Mouse (Mus musculus): ENCODE measurements around the gene Zfp637. TPM values are rescaled to one million over a fixed set of nuclear protein-coding genes. Genes with fewer than 3 reads are reported as not detected.
"Not testable (repeated sequence)": the region's sequence is repeated elsewhere in the genome, so short reads cannot be mapped to it uniquely, and the experiment has no call there.

Zfp637 gene
- total RNA-seq, 1 experiment from 2014 or later = 15.5 TPM

- no peak for ATAC-seq (ENCODE audit: extremely low read depth, insufficient number of reproducible peaks, low FRiP score, poor library complexity, severe bottlenecking)
Observed at GRCm38 (mm10) chr6:117862465-117862864, 21.5 kb downstream of the Zfp637 start.

DNA sequence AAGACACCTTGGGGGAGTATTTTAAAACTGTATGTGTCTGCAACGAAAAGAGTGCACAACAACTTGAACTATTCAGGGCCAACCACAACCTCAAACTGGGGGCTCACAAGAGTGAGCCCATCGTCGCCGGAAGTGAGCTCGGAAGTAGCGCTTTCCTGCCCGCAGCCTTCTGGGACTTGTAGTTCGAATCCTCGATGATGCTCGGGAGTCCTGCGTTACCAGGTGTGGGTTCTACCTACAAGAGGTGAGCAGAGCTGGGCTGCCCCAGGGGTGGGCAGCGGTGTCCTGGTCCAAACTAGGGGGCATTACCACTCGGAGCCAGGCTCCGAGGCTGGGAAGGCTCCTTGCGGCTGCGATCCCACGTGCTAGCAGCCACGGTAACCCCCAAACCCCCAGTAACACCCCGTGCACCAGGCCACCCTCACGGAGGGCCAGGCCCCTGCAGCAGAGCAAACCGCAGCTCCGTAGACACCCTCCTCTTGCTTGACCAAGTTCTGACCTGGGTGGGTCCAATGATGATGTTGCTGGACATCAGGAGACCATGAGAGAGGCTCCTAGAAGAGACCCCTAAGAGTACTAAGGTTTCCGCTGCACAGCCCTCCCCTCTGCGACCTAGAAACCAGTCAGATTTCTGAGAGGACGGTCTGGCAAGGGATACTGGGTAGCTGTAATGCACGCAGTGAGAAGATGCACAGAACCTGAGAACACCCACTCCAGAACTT is 22.1 kb downstream of the Zfp637 start:
- peak; percentile 77 for ATAC-seq (ENCODE audit: extremely low read depth, insufficient number of reproducible peaks, low FRiP score, poor library complexity, severe bottlenecking)

- no peak for ATAC-seq (ENCODE audit: extremely low read depth, insufficient number of reproducible peaks, low FRiP score, poor library complexity, severe bottlenecking)
Observed at GRCm38 (mm10) chr6:117863751-117864150, 22.8 kb downstream of the Zfp637 start.

DNA sequence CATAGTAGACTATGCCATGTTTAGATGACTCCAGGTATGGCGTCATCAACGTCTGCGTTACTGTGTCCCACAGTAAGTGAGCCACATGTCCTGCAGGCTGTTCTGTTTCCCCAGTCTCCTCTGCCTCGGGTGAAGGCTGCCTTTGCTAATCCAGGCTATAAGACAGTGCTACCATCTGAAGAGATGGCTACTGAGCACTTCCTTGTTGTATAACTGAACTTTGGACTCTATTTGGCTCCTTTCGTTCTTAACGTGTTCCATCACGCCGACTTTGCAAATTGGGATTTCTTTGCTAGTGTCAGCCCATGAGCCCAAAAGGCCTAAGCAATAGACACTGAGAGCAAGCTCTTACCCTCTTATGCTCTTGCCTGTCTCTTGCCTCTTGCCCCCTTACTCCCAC is 27.2 kb downstream of the Zfp637 start:
- no peak for ATAC-seq (ENCODE audit: extremely low read depth, insufficient number of reproducible peaks, low FRiP score, poor library complexity, severe bottlenecking)

- ATAC-seq (ENCODE audit: extremely low read depth, insufficient number of reproducible peaks, low FRiP score, poor library complexity, severe bottlenecking) = no peak
Observed at GRCm38 (mm10) chr6:117871034-117871433, 30.1 kb downstream of the Zfp637 start.

DNA sequence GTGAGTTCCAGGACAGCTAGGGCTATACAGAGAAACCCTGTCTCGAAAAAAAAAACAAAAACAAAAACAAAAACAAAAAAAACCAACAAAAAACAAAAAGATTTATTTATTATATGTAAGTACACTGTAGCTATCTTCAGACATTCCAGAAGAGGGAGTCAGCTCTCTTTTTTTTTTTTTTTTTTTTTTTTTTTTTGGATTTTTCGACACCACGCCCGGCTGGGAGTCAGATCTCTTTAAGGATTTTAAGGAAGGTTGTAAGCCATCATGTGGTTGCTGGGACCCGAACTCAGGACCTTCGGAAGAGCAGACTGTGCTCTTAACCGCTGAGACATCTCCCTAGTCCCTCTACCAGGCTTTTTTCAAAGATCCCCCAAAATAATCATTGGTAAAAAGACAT is 32.5 kb downstream of the Zfp637 start:
- ATAC-seq (ENCODE audit: extremely low read depth, insufficient number of reproducible peaks, low FRiP score, poor library complexity, severe bottlenecking) = not testable (repeated sequence)

DNA sequence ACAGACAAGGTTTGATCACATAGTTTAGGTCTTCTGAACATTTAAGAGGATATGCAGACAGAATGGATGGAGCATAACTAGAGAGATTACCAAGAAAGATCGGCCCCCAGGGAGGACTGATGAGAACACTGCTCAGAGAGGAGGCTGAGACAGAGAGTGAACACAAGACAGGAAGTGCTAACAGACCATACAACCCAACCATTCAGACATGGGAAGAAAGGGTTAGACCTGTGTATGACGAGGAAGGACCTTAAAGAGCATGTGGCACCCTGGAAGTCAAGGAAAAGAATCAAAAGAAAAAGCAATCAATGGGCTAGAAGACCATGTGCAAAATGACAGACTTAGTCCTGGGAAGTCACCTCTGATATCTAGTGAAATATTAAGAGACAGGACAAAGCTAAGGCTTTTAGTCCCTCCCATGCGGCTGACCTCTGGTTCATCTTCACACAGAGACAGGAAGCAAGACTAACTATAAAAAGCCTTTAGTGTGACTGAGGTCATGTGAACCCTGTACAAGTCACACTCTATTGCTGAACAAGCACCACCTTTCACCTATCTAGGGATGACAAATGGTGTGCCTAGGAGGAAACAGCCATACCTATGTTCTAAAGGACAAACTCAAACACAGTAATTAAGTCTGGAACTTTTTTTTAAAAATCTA is 33.8 kb downstream of the Zfp637 start:
- peak; percentile 40; the same call in 1 of the 2 replicates for ATAC-seq (ENCODE audit: extremely low read depth, insufficient number of reproducible peaks, low FRiP score, poor library complexity, severe bottlenecking)

DNA sequence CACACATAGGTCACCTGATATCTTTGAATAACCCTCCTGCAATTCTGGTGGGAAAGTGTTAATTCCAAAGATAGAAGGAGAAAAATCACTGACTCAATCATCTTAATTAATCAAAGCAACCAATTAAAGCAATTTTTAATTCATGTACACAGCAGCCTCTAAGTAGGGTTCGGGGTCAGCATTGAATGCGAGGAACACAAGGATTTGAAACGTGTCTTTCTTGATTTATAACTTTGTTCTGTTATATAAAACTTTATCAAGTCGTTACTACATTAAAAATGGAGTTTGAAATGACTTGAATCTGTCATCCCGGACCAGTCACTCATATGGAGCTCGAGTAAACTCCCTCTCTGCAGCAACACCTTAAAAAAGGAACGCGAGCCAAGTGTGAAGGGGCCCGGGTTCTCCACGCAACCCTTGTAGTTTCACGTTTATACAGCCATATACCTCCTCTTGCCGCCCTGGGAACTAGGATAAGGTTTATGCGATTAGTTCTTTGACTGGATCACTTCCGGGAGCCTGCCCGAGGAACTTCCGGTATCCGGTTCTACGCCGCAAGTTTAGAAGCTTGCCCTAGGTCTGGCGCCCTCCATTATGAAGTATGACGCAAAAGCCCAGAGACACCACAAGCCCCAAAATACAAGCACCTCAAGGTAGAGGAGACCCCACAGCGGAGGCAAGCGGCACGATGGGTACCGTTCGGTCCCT is 37.9 kb downstream of the Zfp637 start:
- peak; percentile 57 for ATAC-seq (ENCODE audit: extremely low read depth, insufficient number of reproducible peaks, low FRiP score, poor library complexity, severe bottlenecking)

DNA sequence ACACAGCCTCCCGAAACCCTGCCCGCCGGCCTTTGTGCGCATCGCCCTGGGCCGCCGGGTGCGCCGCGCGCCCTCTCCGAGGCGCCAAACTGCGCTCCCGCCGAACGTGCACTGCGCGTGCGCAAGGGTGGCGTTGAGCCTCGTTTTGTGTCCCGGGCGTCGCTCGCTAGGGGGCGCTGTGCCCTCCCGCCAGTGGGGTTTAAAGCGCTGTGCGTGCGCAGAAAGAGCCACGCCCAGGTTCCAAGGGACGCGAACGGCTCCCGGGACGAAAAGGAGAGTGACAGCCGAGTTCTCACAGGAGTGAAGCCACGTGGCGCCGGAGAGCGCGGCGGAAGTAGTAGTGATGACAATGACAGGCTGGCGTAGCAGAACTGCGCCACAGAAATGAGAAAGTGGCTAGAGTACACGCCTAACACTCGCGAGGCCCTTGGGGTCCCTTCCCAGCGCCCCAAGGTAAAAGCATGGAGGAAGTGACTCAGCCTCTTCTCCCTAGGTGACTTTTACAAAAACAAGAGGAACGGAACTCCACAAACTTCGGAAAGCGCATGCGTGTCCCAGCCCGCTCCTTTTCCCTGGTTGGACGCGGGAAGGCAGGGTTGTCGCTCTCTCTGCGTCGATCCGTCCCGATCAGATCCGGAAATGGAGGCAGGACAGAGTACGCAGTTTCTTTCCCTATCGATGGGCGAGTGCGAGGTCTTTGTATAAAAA is 38.6 kb downstream of the Zfp637 start:
- ATAC-seq (ENCODE audit: extremely low read depth, insufficient number of reproducible peaks, low FRiP score, poor library complexity, severe bottlenecking) = peak; percentile 86

DNA sequence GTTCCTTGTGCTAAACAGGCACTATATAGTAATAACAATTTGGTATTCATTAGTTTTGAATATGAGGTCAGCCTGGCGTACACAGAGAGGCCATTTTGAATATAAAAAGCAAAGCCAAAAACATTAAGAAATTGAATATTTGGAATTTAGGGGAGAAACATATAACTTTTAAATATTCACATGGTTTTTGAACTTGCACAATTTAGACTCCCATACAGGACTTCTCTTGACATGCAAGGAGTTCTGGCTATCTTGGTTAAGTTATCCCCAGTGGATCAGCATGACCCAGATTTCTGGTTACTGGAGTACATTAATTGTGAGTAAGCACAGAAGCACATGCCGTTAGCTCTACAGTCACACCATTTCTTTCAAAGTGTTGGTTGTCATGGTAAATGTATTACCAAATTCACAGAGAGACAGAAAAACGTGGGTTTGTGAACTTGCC is 39.4 kb downstream of the Zfp637 start:
- no peak for ATAC-seq (ENCODE audit: extremely low read depth, insufficient number of reproducible peaks, low FRiP score, poor library complexity, severe bottlenecking)

DNA sequence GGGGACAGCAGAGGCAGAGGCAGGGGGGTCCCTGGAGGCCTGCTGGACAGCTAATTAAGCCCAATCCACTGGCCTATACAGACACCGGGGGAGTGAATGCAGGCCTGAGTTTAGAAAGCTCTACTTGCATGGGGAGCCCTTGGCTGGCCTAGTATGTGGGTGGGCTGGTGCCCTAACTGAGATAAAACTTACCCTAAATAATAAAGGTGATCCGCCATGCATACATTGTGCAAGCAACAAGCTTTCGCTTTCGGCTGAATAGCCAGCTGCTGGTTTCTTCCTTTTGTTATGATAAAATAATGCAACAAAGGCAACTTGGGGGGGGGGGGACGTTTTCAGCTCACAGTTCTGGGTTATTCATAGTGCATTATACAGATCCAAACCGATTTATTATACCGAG is 40.2 kb downstream of the Zfp637 start:
- ATAC-seq (ENCODE audit: extremely low read depth, insufficient number of reproducible peaks, low FRiP score, poor library complexity, severe bottlenecking) = no peak

- no peak for ATAC-seq (ENCODE audit: extremely low read depth, insufficient number of reproducible peaks, low FRiP score, poor library complexity, severe bottlenecking)
Observed at GRCm38 (mm10) chr6:117881997-117882396, 41.0 kb downstream of the Zfp637 start.

DNA sequence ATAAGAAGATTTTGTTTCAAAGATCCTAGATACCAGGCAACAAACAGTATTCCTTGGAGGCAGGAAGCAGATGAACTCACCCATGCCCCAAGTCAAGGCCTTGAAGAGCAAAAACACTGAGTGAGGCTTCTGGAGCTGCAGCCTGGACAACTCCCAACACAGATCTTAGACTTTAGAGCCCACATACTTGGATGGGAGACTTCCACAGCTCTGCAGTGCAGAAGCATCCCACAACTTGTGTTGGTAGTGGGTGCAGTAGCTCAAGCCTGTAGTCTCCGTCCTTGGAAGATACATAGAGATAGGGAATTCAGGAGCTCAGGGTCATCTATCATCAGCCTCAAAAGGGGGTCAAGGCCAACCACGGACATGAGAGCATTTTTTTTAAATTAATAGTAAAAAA is 45.0 kb downstream of the Zfp637 start:
- no peak for ATAC-seq (ENCODE audit: extremely low read depth, insufficient number of reproducible peaks, low FRiP score, poor library complexity, severe bottlenecking)

- no peak for ATAC-seq (ENCODE audit: extremely low read depth, insufficient number of reproducible peaks, low FRiP score, poor library complexity, severe bottlenecking)
Observed at GRCm38 (mm10) chr6:117888032-117888431, 47.1 kb downstream of the Zfp637 start.

DNA sequence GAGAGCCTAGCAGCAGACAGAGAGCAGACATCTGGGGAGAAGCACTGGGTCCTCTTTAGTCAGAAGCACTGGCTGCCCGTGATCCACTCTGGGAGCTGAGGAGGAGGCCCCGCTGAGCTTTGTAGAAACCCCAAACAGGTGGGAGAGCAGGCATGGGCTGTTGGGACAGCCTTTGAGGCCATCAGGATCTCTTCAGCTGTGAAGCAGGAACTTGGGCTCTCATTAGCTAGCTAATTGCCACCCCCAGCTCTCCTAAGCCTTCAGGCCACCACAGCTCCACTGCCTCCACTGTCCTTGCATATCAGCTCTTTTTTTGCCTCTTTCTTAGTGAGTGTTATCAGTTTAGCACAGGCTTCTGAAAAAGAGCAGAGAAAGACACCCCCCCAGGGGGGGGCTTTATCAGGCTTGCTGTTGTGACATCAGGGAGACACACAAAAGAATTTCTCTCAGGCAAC is 47.7 kb downstream of the Zfp637 start:
- no peak for ATAC-seq (ENCODE audit: extremely low read depth, insufficient number of reproducible peaks, low FRiP score, poor library complexity, severe bottlenecking)

DNA sequence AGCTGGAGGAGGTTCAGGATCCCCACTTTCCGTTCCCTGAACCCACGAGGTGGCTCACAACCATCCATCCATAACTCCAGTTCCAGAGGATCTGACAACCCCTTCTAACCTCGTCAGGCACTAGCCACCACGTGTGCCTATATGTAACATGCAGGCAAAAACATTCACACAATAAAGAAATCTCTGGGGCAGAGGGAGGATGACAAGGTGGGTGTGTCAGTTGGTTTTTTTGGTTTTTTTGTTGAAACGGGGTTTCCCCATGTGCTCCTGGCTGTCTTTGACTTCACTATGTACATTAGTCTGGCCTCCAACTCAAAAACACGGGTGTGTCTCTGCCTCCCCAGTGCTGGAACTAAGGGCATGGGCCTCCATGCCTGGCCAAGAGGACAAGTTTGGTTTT is 49.3 kb downstream of the Zfp637 start:
- ATAC-seq (ENCODE audit: extremely low read depth, insufficient number of reproducible peaks, low FRiP score, poor library complexity, severe bottlenecking) = peak; percentile 66

- ATAC-seq (ENCODE audit: extremely low read depth, insufficient number of reproducible peaks, low FRiP score, poor library complexity, severe bottlenecking) = peak; percentile 80
Observed at GRCm38 (mm10) chr6:117891369-117892160, 50.6 kb downstream of the Zfp637 start.

DNA sequence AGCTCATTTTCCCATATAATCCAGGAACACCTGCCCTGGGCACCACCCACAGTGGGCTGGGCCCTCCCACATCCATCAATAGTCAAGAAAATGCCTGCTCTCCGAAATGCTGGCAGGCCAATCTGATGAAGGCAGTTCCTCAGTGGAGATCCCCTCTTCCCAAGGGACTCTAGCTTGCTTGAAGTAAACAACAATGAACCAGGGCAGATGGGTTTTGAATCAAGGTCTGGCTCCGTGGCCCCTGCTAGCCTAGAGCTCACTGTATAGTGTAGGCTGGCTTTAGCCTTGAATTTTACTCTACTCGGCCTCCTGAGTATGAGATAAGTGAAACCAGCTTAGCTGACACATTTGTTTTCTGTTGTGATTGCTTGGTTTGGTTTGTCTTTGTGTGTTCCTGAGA is 51.4 kb downstream of the Zfp637 start:
- ATAC-seq (ENCODE audit: extremely low read depth, insufficient number of reproducible peaks, low FRiP score, poor library complexity, severe bottlenecking) = no peak

Data from neutrophil, adult 5-6 weeks (primary cell).